Mouse (Mus musculus) heart, adult 2 months (tissue): ENCODE results near the gene Mef2c. TPM values are rescaled to one million over a fixed set of nuclear protein-coding genes. Genes with fewer than 3 reads are reported as not detected.

Experiments
- DNase-seq, 2 experiments: peaks; one replicate each; pipeline ENCODE4 v3.0.0; 2021
- H3K27ac ChIP-seq: fragments of 200-600 bp; 2 replicates; pipeline ENCODE4 v1.8.1; 2022
- H3K27me3 ChIP-seq: fragments of 200-500 bp; 2 replicates; pipeline ENCODE4 v1.6.1; 2012; ENCODE audit warnings: mild to moderate bottlenecking, low read length, inconsistent platforms, mixed read lengths; ENCODE audit not compliant: control insufficient read depth, insufficient read depth
- H3K36me3 ChIP-seq: fragments of 200-500 bp; 2 replicates; pipeline ENCODE4 v1.6.1; 2012; ENCODE audit warnings: low read length, inconsistent platforms; ENCODE audit not compliant: control insufficient read depth, insufficient read depth
- H3K4me1 ChIP-seq: fragments of 200-500 bp; 2 replicates; pipeline ENCODE4 v1.6.1; 2011; ENCODE audit warnings: low read length; ENCODE audit not compliant: control insufficient read depth, insufficient read depth
- H3K4me3 ChIP-seq: fragments of 200-600 bp; 2 replicates; pipeline ENCODE4 v1.8.1; 2022
- H3K79me2 ChIP-seq: fragments of 200-500 bp; replicated peaks from 2 replicates; pipeline ENCODE4 v1.6.1; 2012; ENCODE audit warnings: mild to moderate bottlenecking, inconsistent platforms, low read length, moderate library complexity, mixed read lengths; ENCODE audit not compliant: control insufficient read depth, insufficient read depth
- H3K9ac ChIP-seq: fragments of 200-500 bp; 2 replicates; pipeline ENCODE4 v1.6.1; 2012; ENCODE audit warnings: low read depth, mild to moderate bottlenecking, control low read depth, inconsistent platforms, low read length, mixed read lengths
- CTCF ChIP-seq: fragments of 200-600 bp; IDR thresholded peaks from 2 replicates; pipeline ENCODE4 v1.8.1; 2022; ENCODE audit warnings: antibody characterized with exemption, mild to moderate bottlenecking, moderate library complexity
- EP300 ChIP-seq: fragments of 200-500 bp; IDR thresholded peaks from 2 replicates; pipeline ENCODE4 v1.6.1; 2011; ENCODE audit warnings: low read depth, low read length, control low read depth; ENCODE audit not compliant: insufficient read depth
- POLR2A ChIP-seq: fragments of 200-500 bp; IDR thresholded peaks from 2 replicates; pipeline ENCODE4 v1.6.1; 2011; ENCODE audit warnings: mild to moderate bottlenecking, low read depth, low read length, control low read depth; ENCODE audit not compliant: insufficient read depth
- WGBS: fragments of 180-500 bp; shearing (Covaris S2); methylation state at CpG from one replicate; pipeline ENCODE4 v1.1.7; 2018; 5-methylcytosine and 5-hydroxymethylcytosine counted together
- intact Hi-C: fragments of 180-260 bp; cut with DNase I; formaldehyde crosslinking; loops from one replicate; pipeline ENCODE4 v1.15.1; 2025
- polyA plus RNA-seq: library from polyadenylated mRNA; depleted of rRNA; stranded (reverse); fragments of >200 nt; gene quantifications from 2 replicates; pipeline ENCODE4 v1.2.3, GENCODE M21; 2012
- total RNA-seq, 2 experiments: library from RNA; stranded (reverse); gene quantifications; 2 replicates each; pipeline ENCODE4 v1.2.3; 2021

Mef2c gene
- total and polyA plus RNA-seq, 3 experiments, result 35.5 to 74.1 (median 56.5) TPM

DNA sequence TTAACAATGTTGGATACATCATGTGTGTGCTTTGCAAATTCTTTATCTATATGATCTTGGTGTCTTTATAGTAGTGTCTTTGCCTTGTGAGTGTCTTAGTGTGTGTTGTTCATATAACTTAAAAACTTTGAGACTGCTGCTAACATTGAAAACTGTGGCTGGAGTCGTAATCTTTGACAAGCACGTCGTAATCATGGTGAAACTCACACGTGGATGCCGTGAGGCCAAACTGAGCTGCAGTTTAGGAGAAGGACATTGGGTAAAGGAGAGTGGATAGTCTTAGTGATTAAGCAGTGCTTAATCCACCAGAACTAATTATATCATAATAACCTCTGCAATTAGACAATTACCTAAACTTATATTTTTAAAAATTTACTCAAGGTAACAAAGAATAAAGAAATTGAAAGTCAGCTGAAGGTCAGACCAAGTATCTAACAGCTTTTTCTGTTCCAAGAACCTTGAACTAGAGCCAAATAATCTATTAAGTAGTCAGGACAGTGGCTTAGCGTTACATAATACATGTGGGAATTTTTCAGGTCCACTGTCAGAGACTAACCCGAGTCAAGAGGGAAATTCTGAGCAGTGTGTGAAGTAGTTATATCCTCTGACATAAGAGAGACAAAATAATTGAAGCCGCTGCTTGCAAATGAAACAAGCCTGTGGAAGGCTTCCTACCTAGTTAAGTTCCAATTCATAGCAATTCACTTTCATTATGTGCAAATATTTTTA is 70.2 kb downstream of the Mef2c start:
- peaks cover 12% of the 10 kb centered on the region for H3K4me1 ChIP-seq
- TF ChIP-seq EP300, result no peak
- no peak for TF ChIP-seq CTCF
- TF ChIP-seq POLR2A, result no peak
- peaks cover 52% of the 10 kb centered on the region for H3K36me3 ChIP-seq
- H3K4me3 ChIP-seq, result peak overlapping the region; percentile 35
- WGBS, result 9% methylated on average over 8 of the region's 8 CpGs
- H3K27me3 ChIP-seq, result no peaks in the 10 kb centered on the region
- intact Hi-C loops, result loop anchor here (2.0 kb wide), 2 partner anchors 31 to 49 kb away; no protein-coding TSS in a partner anchor
- peaks cover 1% of the 10 kb centered on the region for H3K79me2 ChIP-seq
- peak overlapping the region; percentile 80 for H3K27ac ChIP-seq
- no peak for DNase-seq
- H3K9ac ChIP-seq, result peak overlapping the region; percentile 12; the same call in 1 of the 2 replicates

DNA sequence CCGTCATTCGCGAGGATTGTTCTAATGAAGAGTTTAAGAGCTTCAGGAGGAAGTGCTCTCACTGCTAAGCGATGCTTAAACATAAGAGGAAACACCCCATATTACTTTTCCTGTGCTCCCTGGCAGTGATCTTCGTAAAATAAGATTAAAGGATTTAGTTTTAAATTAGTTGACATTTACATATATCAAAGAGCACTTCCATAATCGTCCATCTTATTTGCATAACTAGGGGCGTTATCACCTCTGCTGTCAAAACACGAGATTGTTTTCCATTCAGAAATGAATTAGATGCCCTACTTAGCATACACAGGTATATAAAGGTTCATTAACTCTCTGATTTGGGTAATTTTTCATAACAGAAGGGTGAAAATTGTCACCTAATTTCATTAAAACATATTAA is 71.0 kb downstream of the Mef2c start:
- no peak for DNase-seq
- Histone ChIP-seq H3K4me3 (peak overlapping the region; percentile 35), H3K9ac (no peak overlapping the region; the same call in 1 of the 2 replicates), H3K79me2 (no peaks in the 10 kb centered on the region; the same call in none of the 2 replicates), H3K36me3 (peaks cover 45% of the 10 kb centered on the region), H3K27me3 (no peaks in the 10 kb centered on the region), H3K27ac (peak overlapping the region; percentile 80), H3K4me1 (peaks cover 10% of the 10 kb centered on the region)
- intact Hi-C loops, result loop anchor here (2.0 kb wide), 1 partner anchor 30 kb away; no protein-coding TSS in a partner anchor
- TF ChIP-seq CTCF (no peak), POLR2A (no peak), EP300 (no peak)
- 23% methylated on average over 8 of the region's 8 CpGs for WGBS

DNA sequence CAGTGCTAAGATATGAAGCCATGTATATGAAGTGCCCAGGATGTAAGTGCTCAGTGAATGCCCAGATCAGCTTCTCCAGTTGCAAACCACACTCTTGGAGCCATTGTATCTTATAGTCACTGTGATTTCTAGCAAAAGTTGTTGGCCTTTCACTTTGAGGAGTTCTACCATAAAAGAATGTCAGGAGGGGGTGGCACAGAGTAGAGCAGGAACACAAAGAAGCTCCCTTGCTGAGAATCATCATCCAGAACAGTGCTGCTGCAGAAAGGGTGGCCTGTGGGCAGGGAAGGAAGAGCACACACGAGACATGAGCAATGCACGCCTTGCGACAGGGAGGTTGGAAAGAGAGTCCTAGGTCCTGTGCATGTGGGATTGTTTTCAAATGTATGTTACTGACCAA is 75.6 kb downstream of the Mef2c start:
- Histone ChIP-seq H3K79me2 (peaks cover 1% of the 10 kb centered on the region), H3K27me3 (no peaks in the 10 kb centered on the region), H3K4me1 (peaks cover 8% of the 10 kb centered on the region), H3K4me3 (no peak overlapping the region), H3K27ac (no peak overlapping the region), H3K36me3 (peaks cover 46% of the 10 kb centered on the region), H3K9ac (no peak overlapping the region)
- no peak for DNase-seq
- WGBS, result 77% methylated on average over 3 of the region's 3 CpGs
- intact Hi-C loops, result no loop called here
- TF ChIP-seq CTCF, result no peak
- no peak for TF ChIP-seq EP300
- no peak for TF ChIP-seq POLR2A

DNA sequence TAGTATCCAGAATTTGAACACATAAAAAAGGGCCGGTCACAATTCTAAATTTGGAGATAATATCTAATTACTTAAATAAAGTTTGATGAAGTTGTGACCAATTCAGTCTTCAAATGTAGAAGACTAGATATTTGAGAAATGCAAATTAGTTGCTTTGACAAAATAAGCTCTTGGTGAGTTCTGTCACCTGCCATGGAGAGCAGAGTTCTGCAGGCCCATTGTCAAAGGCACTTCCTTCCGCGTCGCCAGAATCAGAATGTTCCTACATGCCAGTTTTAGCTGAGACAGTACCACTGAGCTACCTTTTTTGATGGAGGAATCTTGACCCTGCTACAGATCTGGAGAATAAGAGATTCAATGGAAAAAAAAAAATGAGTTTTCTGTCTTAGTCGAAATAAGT is 77.0 kb downstream of the Mef2c start:
- no peaks in the 10 kb centered on the region for H3K27me3 ChIP-seq
- H3K79me2 ChIP-seq, result peaks cover 1% of the 10 kb centered on the region; the same call in 1 of the 2 replicates
- WGBS, result 58% methylated on average over 5 of the region's 5 CpGs
- H3K27ac ChIP-seq, result peak overlapping the region; percentile 62
- peaks cover 12% of the 10 kb centered on the region for H3K4me1 ChIP-seq
- peaks cover 47% of the 10 kb centered on the region for H3K36me3 ChIP-seq
- no peak overlapping the region for H3K4me3 ChIP-seq
- H3K9ac ChIP-seq, result no peak overlapping the region
- intact Hi-C loops, result no loop called here
- DNase-seq, result no peak
- TF ChIP-seq EP300, result 0 out of 2 replicates have a peak, but pooled peaks have one; percentile 25
- TF ChIP-seq CTCF, result no peak

DNA sequence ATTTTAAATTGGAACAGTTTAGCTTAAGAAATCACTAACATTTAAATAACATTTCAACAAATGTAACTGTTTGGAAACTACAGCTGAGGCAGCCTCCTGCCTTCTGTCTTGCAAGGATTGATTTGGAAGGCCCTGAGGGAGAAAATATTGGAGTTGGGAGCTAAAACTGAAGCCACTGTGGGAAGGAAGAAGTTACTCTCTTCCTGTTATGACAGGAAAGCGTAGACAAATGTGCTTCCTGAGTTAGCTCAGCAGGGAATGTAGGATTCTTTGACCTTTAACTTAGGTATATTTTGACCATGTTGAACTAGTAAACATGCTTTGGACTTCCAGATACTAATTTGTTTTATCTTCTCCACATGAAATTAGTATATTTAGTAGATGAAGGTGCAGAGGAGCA is 78.7 kb downstream of the Mef2c start:
- H3K27me3 ChIP-seq, result no peaks in the 10 kb centered on the region
- 51% methylated on average over 1 of the region's 1 CpGs for WGBS
- DNase-seq, result no peak
- peaks cover 44% of the 10 kb centered on the region for H3K36me3 ChIP-seq
- peaks cover 1% of the 10 kb centered on the region; the same call in 1 of the 2 replicates for H3K79me2 ChIP-seq
- TF ChIP-seq CTCF (no peak), EP300 (no peak), POLR2A (peak; percentile 38; the same call in 1 of the 2 replicates)
- intact Hi-C loops, result no loop called here
- H3K9ac ChIP-seq, result no peak overlapping the region
- H3K4me1 ChIP-seq, result peaks cover 13% of the 10 kb centered on the region
- H3K4me3 ChIP-seq, result no peak overlapping the region
- H3K27ac ChIP-seq, result peak overlapping the region; percentile 62

DNA sequence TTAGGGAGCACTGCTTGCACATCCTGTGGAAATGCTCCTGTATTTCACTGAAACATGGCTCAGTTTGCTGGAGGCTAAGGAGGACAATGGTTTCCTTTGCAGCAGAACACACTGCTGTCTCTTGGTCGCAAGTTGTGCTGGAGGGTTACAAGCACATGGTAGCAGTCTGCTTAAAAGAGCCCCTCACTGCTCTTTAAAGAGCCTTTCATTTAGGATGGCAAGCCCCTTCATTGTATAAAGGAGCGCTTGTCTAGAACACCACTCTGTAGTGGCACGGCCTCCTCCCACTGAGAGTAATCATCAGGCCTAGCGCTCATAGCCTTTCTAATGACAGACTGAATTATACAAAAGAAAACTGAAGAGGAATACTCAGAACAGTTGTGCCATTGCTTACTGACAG is 80.0 kb downstream of the Mef2c start:
- no peak overlapping the region for H3K9ac ChIP-seq
- no peaks in the 10 kb centered on the region for H3K27me3 ChIP-seq
- H3K27ac ChIP-seq, result peak overlapping the region; percentile 66
- 54% methylated on average over 4 of the region's 4 CpGs for WGBS
- no peak overlapping the region for H3K4me3 ChIP-seq
- intact Hi-C loops, result no loop called here
- H3K79me2 ChIP-seq, result peaks cover 1% of the 10 kb centered on the region; the same call in 1 of the 2 replicates
- DNase-seq, result no peak
- H3K36me3 ChIP-seq, result peaks cover 39% of the 10 kb centered on the region
- peaks cover 15% of the 10 kb centered on the region for H3K4me1 ChIP-seq
- TF ChIP-seq EP300 (no peak), POLR2A (no peak), CTCF (no peak)
